Mouse (Mus musculus) urinary bladder, adult 2 months (tissue): ENCODE data around the gene Gm37240. TPM values are rescaled to one million over a fixed set of nuclear protein-coding genes. Genes with fewer than 3 reads are reported as not detected.

Experiments used
- DNase-seq: peaks from one replicate; pipeline ENCODE4 v3.0.0; 2022; ENCODE audit warnings: low spot score
- polyA plus RNA-seq: library from polyadenylated mRNA; depleted of rRNA; stranded (reverse); fragments of >200 nt; gene quantifications from 2 replicates; pipeline ENCODE4 v1.2.3, GENCODE M21; 2012

Gm37240 gene
- polyA plus RNA-seq, 1 experiment, result 1.5 TPM

GRCm38 (mm10) chr3:85340491-85340890 is 546.8 kb downstream of the Gm37240 start:
- no peak for DNase-seq

- no peak for DNase-seq
Measured at GRCm38 (mm10) chr3:85339926-85340325, 547.4 kb downstream of the Gm37240 start.

GRCm38 (mm10) chr3:85339269-85339820 is 548.0 kb downstream of the Gm37240 start:
- no peak for DNase-seq

- no peak for DNase-seq
Measured at GRCm38 (mm10) chr3:85338755-85339095, 548.6 kb downstream of the Gm37240 start.

- no peak for DNase-seq
Measured at GRCm38 (mm10) chr3:85337881-85338754, 549.2 kb downstream of the Gm37240 start.

GRCm38 (mm10) chr3:85335517-85335916 is 551.8 kb downstream of the Gm37240 start:
- DNase-seq, result no peak

- no peak for DNase-seq
Measured at GRCm38 (mm10) chr3:85332276-85332675, 555.0 kb downstream of the Gm37240 start.

GRCm38 (mm10) chr3:85318256-85318655 is 569.1 kb downstream of the Gm37240 start:
- no peak for DNase-seq

- DNase-seq, result no peak
Measured at GRCm38 (mm10) chr3:85317306-85317705, 570.0 kb downstream of the Gm37240 start.

GRCm38 (mm10) chr3:85314961-85315360 is 572.4 kb downstream of the Gm37240 start:
- DNase-seq, result no peak

GRCm38 (mm10) chr3:85313646-85314255 is 573.6 kb downstream of the Gm37240 start:
- no peak for DNase-seq

GRCm38 (mm10) chr3:85311176-85311575 is 576.1 kb downstream of the Gm37240 start:
- DNase-seq, result no peak

- no peak for DNase-seq
Measured at GRCm38 (mm10) chr3:85310401-85310989, 576.8 kb downstream of the Gm37240 start.

- DNase-seq, result no peak
Measured at GRCm38 (mm10) chr3:85309168-85309567, 578.1 kb downstream of the Gm37240 start.

- DNase-seq, result no peak
Measured at GRCm38 (mm10) chr3:85308706-85309105, 578.6 kb downstream of the Gm37240 start.

- no peak for DNase-seq
Measured at GRCm38 (mm10) chr3:85301851-85302250, 585.5 kb downstream of the Gm37240 start.

- DNase-seq, result no peak
Measured at GRCm38 (mm10) chr3:85301336-85301735, 586.0 kb downstream of the Gm37240 start.

GRCm38 (mm10) chr3:85299649-85300550 is 587.4 kb downstream of the Gm37240 start:
- DNase-seq, result no peak

- no peak for DNase-seq
Measured at GRCm38 (mm10) chr3:85295229-85295628, 592.1 kb downstream of the Gm37240 start.

- DNase-seq, result no peak
Measured at GRCm38 (mm10) chr3:85287627-85288026, 599.7 kb downstream of the Gm37240 start.

- no peak for DNase-seq
Measured at GRCm38 (mm10) chr3:85284483-85284882, 602.8 kb downstream of the Gm37240 start.
